Mouse (Mus musculus) WW6 (cell line): ENCODE measurements around the gene L3mbtl3.

Source experiments
- DNase-seq: peaks from one replicate; pipeline ENCODE4 v3.0.0-alpha.2; 2013; ENCODE audit warnings: low read depth, low spot score

Gene L3mbtl3

DNA sequence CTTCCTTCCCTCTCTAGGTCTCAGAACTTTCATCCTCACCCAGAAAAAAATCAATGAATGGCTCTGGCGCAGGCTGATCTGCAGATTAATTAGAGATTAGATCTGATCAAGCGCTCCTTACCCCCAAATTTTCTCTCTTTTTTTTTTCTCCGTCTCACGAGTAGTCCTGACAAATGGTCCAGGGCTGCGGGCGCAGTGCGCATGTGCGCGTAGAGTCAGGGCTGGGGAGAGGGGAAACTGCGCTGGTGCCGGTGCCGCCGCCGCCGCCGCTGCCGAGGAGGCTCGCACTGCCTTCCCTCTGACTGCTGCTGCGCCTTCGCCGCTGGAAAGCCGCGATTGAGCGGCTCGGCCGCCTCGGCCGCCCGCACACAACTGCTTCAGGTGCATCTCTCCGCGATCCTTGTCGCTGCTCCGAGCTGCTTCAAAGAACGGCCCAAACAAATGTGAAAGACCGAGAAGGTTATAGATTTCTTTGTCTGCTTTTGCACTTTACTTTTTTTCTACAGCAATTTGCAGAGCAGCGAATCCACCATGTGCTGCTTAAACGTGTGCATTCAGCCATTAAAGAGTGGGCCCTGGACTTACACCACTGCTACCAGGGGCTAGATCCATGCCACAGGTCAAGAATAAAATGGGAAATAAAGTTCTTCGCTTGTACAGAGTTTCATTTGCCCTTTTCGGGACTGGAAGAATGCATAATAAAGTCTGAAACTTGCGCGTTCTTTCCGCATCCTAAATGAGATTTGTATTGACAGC is at the start of gene L3mbtl3:
Gene L3mbtl3 (minus strand): TSS at position 182 of the 756 bp plus-strand sequence.
- DNase-seq = peak; percentile 62

DNA sequence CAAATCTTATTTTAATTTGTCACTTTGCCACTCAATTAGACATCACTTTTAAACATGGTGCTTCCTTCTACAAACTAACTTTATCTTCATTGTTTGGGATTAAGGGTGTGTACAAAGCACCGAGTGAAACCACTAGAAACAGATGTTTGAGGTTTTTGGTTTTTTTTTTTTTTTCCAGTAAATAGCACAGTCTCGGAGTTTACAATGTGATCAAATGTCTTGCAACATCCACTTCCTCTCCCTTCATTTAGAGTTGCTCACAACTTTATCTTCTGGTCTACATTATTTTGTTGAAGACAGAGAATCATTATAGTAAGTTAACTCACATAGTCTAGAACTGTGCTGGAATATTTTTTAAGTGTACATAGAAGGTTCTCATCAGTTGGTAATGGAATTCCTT is 45.4 kb upstream of the L3mbtl3 start:
- no peak for DNase-seq

DNA sequence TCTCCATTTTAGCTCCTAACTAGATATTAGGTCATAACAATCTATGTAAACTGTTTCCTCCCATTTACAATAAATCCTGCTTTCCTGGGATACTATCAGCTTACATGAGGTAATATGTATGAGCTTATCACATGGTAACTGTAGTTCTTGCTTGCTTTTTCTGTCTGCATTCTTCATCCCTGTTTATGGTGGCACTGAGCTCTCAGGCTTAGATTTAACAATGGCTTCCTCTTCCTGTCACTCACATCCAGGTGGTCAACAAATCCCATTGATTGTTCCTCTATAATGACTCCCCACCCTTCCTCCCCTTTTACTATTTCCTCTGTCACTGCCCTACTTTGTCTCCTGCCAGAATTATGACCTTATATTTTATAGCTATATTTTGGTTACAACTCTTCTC is 12.9 kb upstream of the L3mbtl3 start:
- no peak for DNase-seq

DNA sequence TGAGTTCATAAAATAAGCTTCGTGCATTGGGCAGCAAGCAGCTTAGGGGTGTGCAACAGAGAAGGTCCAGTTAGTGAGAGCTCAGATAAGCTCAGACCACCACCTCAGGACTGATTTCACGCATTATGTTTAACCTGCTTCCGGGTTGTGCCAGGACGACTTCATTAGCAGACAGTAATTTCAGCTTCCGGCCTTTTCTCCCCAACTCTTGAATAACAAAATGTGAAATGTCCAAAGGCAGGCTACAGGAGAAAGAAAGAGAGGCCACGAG is 1.5 kb upstream of the L3mbtl3 start:
- DNase-seq = no peak

DNA sequence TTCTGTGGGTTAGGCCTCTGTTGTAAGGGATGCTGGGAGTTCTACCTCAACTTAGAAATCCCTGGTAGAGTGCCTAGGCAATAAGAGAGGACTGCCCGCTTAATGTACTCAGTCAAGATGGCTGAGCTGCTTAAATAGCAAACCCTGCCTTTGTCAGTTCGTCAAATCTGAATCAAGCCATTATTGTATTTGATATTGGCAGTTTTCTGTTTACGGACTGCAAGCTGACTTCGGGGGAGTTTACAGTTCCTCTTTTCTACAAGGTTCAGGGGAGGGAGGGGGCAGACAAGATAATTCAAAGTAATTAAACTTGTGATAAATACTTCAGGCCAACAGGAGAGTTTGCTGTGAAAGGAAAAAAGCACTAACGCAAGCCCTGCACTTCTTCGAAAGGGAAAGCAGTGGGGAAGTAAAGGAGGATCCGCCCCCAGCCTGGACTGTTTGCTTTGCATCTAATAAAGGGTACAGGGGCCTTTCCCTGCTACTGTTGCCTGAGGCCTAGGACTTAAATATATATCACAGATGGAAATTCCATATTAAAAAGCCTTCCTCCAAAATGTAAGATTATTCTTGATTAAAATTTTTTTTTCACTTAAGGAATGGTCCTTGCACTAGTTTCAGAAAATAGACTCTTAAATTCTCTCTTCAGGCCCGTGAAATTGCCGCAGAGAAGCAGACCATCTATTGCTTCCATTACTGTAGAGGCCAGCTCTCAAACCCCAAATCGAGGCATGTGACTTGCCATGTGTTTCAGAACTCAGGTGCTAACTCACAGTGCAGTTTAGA is 968 bp upstream of the L3mbtl3 start:
- DNase-seq = no peak

DNA sequence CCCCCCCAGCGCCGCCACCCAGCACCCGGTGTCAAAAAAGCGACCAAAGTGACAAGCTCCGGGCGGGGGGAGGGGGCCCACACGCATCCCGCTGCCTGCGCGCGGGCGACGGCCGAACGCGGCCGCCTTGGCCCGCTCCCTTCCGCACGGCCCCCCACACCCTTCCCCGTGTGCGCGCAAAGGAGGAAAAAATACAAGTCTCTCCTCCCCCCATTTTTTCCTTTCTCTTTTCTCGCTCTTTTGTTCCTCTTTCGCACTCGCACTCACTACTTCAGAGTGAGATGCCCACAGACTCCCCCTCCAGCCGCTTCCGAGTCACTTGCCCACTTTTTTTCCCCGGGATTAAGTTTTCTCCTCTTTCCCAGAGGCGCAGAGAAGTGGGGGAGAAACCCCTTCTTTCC is 420 bp downstream of the L3mbtl3 start:
- no peak for DNase-seq

DNA sequence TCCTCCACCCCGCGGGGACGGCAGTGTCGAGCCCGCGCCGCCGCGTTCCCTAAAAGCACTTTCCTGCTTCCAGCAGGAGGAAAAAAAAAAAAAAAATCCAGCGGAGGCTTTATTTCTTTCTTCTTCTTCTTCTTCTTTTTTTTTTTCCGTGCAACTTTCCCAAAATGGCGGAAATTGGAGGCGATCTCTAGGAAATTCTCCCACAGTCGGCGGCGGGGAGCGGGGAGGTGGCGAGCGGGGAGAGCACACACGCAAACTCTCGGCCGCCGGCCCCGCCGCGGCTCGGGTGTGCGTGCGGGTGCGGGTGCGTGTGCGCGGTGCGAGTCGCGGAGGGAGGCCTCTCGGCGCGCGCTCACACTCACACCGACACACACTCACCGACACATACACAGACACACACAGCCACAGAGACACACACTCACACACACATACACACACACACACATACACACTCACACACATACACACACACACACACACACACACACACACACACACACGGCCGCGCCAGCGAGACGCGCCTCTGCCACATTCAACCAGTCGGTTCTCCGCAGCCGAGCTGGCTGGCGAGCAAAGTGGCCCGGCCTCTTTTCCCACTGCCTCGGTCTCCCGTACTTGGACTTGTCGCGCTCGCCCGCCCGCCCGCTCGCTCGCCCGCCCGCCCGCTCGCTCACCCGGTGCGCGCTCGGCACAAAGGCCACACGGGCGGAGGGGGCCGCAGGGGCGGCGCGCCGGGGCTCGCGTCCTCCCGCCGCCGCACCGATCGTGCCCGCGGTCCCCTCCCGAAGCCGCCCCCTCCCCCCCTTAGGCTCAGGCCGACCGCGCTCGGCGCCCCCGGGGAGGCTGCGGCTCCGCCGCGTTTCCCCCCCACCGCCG is 1.1 kb downstream of the L3mbtl3 start:
- no peak for DNase-seq

DNA sequence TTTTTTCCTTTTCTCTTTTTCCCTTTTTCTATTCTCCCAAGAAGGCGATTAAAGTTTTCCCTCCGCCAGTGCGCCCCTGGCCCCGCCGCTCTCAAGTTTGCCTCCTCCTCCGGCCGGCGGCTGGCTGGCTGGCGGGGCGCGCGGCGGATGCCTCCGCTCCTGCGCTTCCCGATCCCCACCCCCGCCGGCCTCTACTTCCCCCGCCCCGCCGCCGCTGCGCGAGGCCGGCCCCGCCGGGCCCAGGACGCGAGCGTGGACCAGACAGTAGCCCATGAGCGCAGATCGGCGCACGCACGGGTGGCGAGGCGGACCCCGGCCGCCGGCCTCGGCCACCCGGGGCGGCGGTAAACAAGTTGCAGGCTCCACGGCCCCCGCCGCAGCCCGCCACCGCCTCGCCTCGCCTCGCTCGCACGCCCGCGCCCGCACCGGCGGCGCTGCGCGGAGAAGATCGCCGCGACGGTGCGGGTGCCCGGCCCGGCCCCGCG is 1.8 kb downstream of the L3mbtl3 start:
- no peak for DNase-seq

DNA sequence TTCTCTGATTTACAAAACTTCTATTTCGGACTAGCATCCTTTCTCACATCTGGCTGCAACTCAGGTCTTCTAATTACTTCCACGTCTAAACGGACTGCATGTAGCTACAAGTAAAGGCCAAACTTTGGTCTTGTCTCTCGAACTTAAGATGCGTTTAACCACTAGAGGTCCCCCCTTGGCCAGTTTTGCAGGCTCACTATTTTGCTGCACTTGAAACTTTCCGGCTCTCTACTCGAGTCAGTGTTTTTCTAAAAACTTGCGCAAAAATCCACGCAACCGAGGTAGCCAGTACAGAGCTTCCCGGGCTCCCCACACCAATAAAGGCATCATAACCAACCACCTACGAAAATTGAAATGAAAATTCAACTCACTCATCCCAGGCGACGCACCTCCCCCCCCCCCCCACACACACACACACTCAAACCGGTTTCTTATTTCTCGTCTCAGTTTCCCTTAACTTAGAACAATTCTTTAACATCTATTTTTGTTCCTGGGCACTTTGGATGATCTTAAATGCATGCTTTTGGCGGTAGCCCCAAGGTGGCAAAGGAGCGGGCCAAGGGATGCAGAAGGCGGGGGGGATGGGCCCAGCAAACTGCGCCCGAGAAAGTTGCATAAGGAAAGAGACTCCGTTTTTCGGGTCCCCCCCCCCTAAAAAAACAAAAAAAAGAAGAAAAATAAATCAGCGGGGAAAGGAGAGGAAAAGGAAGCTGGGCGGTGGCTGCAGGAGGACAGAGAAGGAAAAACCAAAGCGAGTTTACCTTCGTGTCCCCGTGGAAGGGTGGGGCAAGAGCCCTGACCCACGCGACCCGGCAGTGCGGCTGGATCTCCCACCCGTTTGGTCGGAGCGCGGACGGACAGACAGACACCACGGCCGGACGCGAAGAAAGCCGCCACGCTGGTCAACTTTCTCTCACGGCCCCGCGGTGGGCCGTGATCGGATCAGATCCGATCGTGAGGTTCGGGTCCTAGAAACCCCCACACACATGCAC is 2.5 kb downstream of the L3mbtl3 start:
- no peak for DNase-seq

DNA sequence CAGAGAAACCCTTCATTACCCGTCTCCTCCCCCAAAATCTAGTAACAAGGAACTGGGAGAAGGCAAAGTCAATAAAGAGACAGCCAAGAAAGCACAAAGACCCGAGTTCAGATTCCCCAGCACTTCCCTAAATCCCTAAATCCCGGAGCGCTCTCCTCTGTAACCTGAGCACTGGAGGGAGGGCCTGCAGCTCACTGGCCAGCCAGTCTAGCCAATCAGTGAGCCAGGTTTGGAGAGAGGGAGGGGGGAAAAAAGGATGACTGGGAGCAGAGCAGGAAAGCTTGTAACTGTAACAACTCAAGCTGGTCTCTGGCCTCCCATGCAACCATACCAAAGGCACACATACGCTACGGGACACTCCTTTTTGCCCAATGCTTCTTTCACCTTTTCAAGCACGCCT is 4.4 kb downstream of the L3mbtl3 start:
- no peak for DNase-seq

DNA sequence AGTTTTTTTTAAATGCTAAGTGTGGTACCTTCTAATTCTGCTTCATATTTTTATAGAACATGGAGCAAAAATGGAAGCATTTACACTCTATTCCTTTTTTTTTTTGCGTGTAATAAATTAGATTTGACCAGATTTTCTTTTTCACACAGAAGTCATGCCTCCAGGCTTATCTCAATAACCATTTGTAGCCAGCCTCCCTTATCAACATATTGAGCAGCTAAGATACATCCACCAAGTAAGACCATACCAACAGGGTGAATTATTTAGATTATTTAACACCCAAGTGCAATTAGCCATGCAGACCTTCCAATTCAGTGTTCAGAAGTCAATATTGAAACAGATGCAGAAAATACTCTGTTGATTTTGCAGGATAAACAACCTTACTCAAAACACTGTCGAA is 10.8 kb downstream of the L3mbtl3 start:
- no peak for DNase-seq

DNA sequence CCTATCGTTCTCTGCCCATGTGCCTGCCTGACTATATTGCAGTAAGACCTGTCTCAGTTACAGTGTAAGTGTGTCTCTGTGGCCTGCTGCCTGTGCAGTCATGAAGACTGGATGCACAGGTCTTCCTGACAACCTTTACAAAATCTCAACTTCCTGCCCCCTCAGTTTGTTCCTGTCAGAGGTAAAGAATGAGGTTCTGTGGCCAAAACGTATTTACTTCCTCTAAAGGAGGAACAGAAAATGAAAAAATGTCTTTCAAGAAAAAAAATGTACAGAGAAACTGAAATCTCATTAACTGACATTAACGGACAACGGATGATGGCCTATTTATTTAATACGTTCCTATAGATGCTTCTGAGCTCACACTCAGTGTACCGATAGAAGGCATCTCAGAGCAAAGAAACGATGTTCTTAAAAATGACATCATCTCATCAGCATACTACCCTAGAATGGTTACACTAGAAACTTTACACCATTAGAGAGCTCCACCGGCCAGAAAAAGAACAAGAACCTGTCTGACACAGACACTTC is 11.4 kb downstream of the L3mbtl3 start:
- DNase-seq = no peak

DNA sequence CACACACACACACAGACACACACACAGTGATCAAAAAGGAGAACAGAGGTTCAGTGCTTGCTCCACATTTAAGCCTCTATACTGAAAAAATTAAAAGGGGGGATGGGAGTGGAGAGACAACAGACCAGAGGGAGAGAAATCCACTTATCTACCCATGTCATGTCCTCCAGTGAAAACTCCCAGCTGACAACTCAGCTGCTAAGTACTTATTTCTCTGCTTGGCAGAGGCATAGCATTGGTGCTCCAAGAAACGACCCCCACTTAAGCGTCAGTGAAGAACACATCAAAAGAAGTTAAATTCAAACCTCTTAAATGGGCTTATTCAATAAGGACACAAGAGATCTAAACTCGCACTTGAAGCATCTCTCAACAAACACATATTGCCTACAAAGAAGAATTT is 12.2 kb downstream of the L3mbtl3 start:
- no peak for DNase-seq

DNA sequence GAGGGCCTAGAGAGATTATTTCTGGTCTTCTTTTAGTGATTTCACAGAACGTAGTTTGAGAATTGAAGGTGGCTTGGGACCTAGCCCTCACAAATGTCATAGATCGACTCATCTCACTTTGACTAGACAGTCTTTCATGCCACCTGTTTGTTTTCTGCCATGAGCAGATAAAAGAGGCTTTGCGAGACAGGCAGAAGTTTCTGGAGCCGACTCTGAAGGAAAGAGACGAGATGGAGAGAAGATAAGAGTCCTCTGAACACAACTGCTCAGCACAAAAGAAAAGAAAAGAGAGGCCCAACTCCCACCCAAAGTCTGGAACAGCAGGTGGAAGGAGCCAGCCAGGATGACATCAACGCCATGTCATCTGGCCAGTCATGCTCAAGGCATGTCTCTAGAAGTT is 17.0 kb downstream of the L3mbtl3 start:
- no peak for DNase-seq

DNA sequence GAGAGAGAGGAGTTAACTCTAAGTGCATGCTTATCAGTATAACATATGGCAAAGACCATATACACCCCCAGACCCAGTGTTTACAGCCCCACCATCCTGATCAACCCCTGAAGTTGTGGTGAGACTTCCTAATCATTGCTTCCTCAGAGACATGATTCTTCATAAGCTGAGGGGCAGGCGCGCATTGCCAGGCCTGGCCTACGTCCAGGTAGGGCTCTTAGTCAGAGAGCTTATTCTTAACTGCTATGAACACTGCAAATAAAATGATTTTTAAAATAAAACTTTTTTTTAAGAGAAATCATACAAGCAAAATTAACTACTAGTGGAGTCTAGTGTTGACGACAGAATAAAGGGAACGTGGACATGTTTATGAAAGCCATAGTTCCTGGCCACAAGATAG is 17.5 kb downstream of the L3mbtl3 start:
- DNase-seq = no peak

DNA sequence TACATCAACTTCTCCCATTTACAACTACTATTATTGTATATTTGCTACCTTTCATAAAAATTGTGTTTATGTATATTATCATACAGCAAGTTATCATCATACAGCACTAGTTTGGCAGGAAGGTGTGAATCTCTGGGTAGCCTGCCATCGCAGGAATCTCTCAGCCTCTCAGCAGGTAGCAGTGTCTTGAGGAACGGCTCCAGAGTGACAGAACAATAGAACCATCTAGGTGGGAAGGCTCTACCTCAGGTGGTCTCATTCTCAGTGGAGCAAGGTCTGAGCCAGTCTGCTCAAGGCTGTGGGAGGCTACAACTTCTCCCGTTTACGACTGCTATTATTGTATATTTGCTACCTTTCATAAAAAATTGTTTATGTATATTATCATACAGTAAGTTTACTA is 22.0 kb downstream of the L3mbtl3 start:
- DNase-seq = no peak

DNA sequence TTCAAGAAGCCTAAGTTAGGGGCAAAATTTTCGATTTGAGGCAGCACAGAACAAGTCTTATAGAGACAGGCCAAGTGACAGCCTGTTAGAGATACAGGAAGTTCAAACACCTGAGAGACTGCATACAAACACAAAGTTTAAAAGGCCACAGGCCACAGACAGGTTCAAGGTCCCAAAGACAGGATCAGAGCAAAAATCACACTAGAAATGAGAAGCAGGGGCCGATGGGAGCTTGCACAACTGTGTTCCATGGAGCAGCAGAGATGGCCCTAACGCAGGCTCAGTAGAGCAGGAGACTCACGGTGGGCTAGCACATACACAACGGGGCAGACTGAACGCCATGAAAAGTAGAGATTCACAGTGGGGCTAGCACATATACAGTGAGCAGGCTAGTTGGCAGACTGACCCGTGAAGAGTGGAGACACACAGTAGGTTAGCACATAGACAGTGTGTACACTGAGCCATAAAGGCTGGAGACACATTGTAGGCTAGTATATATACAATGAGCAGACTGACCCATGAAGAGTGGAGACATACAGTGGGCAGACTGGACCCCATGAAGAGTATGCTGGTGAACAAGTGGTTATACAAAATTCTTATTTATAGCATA is 24.5 kb downstream of the L3mbtl3 start:
- DNase-seq = no peak

DNA sequence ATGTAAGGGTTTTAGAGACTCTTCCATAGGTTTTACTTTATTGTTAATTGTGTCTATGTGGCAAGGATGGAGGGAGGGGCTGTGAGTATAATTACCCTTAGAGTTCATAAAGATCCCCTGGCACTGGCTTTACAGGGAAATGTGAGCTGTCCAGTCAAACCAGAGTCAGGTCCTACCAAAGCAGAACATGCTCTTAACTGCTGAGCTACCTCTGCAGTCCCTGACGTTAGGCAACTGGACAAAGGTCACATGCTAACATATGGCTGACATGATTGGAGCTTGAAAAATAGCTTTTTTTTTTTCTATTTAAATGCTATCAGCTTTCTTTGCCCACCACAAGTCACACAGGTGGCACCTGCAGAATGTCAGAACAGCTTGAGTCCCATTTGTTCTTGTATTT is 25.6 kb downstream of the L3mbtl3 start:
- no peak for DNase-seq

DNA sequence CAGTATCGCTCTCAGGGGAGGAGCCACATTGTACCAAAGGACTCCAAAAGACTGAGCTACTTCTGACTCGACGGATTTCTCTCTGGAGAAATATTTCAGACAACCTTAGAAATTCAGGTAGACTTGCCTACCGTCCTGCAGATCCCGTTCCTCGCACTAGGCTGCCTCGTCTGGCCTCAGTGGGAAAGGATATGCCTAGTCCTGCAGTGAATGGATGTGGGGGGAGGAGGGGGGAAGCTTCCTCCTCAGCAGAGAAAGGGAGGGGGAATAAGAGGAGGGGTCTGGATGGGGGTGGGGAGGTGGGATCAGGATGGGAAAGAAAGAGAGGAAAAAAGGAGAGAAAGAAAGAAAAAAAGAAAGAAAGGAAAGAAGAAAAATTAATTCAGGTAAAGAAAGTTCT is 28.2 kb downstream of the L3mbtl3 start:
- DNase-seq = no peak

DNA sequence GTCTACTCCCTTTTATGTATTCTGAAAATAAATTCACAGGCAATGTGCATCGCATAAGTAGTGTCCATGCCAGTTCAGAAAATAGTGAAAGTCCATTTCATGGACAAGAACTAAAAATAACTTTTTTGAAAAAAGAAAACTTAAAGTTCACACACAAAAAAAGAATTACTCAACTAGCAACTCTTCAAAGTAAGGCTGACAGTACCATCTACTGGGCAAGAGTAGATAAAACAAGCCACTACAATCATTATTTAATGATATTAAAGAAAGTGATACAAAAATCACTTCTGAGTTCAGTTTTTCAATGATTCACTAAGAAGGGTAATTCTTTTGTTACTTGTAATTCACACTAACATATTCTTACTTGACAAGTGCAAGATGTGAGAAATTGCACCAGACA is 29.9 kb downstream of the L3mbtl3 start:
- DNase-seq = no peak
